Mouse (Mus musculus) bone marrow macrophage, adult 2 months (primary cell): ENCODE results near the gene Gm5475. TPM values are rescaled to one million over a fixed set of nuclear protein-coding genes. Genes with fewer than 3 reads are reported as not detected.

Experiments used
- H3K27ac ChIP-seq: 2 replicates; pipeline ENCODE4 v1.5.1; 2012; ENCODE audit warnings: low read depth, low read length; ENCODE audit not compliant: insufficient read depth
- H3K4me1 ChIP-seq: 2 replicates; pipeline ENCODE4 v1.6.1; 2012; ENCODE audit warnings: low read length; ENCODE audit not compliant: control insufficient read depth, insufficient read depth
- H3K4me3 ChIP-seq: 2 replicates; pipeline ENCODE4 v1.5.1; 2012; ENCODE audit warnings: mild to moderate bottlenecking, low read length, moderate library complexity; ENCODE audit not compliant: insufficient read depth
- CTCF ChIP-seq: IDR thresholded peaks from 2 replicates; pipeline ENCODE4 v1.5.1; 2012; ENCODE audit warnings: low read depth, mild to moderate bottlenecking, low read length, moderate library complexity
- POLR2A ChIP-seq: IDR thresholded peaks from 2 replicates; pipeline ENCODE4 v1.6.1; 2012; ENCODE audit warnings: mild to moderate bottlenecking, low read depth, low read length, borderline replicate concordance
- polyA plus RNA-seq: library from polyadenylated mRNA; stranded (reverse); fragments of >200 nt; gene quantifications from 2 replicates; pipeline ENCODE4 v1.2.4, GENCODE M21; 2012; ENCODE audit not compliant: missing spikeins, insufficient read depth, insufficient read length

Gm5475 gene
- polyA plus RNA-seq, 1 experiment: not detected

DNA sequence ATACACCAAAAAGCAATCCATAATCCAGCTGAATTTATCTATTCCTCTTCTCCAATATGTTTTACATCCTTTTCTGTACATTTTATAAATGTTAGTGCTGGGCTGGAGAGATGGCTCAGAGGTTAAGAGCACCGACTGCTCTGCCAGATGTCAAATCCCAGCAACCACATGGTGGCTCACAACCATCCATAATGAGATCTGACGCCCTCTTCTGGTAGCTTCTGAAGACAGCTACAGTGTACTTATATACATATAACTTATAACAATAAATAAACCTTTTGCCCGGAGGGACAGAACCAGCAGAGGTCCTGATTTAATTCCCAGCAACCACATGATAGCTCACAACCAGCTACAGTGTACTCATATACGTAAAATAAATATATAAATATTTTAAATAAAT is 26.6 kb downstream of the Gm5475 start:
- H3K27ac ChIP-seq: peak overlapping the region; percentile 97; the same call in 1 of the 2 replicates

DNA sequence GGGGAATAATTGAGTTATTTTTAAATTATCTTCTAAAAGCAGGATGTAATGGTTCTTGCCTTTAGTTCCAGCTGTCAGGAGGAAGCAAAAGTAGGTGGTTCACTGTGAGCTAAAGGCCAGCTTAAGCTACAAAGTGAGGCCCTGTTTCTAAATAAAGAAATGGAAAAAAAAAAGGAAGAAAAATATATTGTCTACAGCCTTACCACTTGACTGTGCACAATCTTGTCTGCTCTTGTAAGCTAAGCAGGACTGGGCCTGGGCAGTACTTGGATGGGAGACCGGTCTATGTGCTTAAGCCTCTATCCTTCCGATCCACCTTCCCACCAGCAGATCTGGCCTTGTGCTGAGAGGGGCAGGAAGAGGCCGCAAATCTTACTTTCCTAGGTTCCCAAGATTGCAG is 27.5 kb downstream of the Gm5475 start:
- no peak for TF ChIP-seq CTCF
- no peak for TF ChIP-seq POLR2A
- Histone ChIP-seq H3K4me3 (no peak overlapping the region; the same call in 1 of the 2 replicates), H3K27ac (peak overlapping the region; percentile 97)

More for the DNA sequence above, 26.6 kb downstream of the Gm5475 start:
- H3K4me1 ChIP-seq: peaks cover 31% of the 10 kb centered on the region
- no peak overlapping the region for H3K4me3 ChIP-seq
- TF ChIP-seq POLR2A: no peak
- TF ChIP-seq CTCF: no peak

DNA sequence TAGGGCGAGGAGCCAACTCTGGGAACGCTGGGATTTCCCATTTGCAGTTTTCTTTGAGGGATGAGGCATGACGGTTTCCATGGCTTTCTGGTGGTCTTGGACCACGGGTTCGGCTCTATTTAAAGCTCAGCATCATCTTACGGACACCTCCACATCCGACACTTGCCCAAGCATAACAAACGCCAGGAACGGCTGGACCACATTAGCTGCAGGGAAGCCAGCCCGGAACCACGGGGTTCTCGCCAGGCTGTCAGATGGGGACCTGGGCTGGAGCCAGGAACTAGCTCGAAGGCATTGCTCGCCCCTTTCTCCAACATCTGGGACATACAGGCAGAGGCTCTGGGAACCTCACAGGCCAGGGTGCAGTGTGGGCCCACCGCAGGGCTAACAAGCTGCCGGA is 29.3 kb downstream of the Gm5475 start:
- H3K27ac ChIP-seq: no peak overlapping the region
- peaks cover 26% of the 10 kb centered on the region for H3K4me1 ChIP-seq
- TF ChIP-seq POLR2A (no peak), CTCF (no peak)
- H3K4me3 ChIP-seq: no peak overlapping the region

More for the DNA sequence above, 27.5 kb downstream of the Gm5475 start:
- peaks cover 26% of the 10 kb centered on the region for H3K4me1 ChIP-seq

DNA sequence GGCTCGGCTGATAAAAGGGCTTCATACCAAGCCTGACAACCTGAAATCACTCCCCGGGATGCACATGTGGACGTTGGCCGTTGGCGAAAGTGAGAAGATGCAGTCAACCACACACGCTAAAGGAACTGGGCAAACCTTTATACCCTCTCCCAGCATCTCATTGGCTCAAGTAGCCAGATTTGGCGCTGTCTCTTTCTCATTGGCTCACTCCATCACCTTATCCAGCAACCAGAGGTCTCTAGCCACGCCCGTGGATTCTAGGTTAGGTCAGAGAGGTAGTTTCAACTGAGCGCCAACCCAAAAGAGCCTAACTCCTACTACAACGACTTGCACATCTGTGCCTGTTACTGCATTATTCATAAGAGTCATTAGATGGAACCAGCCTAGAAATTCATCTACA is 30.5 kb downstream of the Gm5475 start:
- peaks cover 21% of the 10 kb centered on the region for H3K4me1 ChIP-seq
- no peak overlapping the region for H3K27ac ChIP-seq
- TF ChIP-seq CTCF (no peak), POLR2A (no peak)
- no peak overlapping the region for H3K4me3 ChIP-seq

DNA sequence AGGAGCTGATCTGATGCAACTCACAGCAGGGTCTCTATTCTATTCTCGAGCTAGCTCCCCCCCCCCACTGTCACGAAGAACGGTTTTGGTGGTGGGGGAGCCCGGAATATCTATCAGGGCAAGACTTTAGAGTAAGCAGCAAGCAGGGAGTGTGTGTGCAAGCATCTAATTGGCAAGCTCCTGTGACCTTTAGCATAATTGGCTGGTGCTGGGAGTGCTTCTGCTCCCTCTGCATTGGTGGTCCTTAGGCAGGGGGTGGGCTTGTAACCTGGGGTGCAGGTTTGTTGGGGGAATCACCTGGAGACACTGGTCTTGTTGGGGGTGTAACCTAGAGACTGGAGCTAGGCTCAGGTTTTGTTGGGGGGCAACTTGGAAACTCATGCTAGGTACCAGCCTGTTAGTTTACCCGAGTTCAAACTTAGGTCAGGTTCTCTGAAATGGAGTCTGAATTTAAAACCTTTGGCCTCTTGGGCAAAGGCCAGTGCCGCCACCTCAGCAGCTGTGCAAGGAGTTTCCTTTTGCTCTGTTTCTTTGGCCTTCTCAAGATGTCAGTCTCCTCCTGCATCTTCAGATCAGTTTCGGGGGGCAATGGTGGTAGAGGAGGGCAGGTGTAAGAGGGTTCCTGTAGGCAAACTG is 34.5 kb downstream of the Gm5475 start:
- Histone ChIP-seq H3K4me1 (peaks cover 9% of the 10 kb centered on the region), H3K4me3 (no peak overlapping the region), H3K27ac (no peak overlapping the region)
- no peak for TF ChIP-seq CTCF

DNA sequence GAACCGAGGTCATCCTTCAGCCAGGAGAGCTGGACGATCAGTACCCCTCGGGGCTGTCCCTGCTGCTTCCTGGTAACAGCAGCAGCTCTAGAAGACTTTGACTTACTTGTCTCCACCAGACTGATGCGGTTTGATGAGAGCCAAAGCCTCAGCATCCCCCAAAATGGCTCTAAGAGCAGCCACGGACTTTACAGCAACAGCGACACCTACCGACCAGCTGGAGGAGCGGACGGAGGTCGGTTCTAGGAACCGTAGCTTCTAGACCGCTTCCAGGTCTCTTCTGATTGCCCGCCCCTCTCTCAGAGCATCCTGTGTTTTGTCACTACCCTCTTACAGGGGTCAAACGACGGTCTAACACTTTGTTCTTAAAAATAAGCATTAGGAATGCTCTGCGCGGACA is 35.4 kb downstream of the Gm5475 start:
- peak overlapping the region; percentile 13; the same call in 1 of the 2 replicates for H3K4me3 ChIP-seq
- TF ChIP-seq POLR2A (no peak), CTCF (peak; percentile 94)
- peaks cover 15% of the 10 kb centered on the region for H3K4me1 ChIP-seq
- H3K27ac ChIP-seq: no peak overlapping the region

DNA sequence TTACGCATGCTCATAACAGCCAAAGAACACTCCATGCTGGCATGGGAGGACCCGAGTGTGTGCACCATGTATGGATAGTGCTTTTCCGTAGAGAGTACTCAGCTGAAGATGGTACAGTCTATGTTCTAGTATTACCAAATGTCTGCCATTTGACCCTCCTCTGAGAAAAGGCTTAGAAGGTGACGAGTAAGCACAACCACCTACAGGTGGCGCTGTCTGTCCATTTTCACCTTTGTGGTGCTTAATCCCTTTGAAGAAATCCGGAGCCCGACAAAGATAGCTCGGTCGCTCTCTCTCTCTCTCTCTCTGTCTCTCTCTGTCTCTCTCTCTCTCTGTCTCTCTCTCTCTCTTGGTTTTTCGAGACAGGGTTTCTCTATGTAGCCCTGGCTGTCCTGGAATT is 36.1 kb downstream of the Gm5475 start:
- TF ChIP-seq CTCF: no peak
- TF ChIP-seq POLR2A: no peak
- peaks cover 22% of the 10 kb centered on the region for H3K4me1 ChIP-seq
- no peak overlapping the region for H3K4me3 ChIP-seq
- no peak overlapping the region for H3K27ac ChIP-seq

DNA sequence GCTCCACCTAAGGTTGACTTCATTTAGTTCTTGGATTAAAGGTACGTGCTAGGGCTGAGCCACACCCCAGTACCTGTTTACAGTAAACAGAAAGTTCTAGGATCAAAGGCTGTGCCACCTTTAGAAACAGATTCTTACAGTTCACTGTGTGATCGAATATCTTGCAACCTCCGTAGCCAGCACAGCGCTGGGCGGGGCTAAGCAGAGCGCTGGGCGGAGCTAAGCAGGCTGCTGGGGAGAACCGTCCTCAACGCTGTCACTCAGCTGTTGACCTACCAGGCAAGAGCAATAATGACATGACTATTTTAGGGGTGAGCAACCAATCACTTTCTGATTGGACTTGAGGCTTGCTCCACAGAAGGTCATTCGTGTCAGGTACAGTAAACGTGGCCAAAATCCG is 39.0 kb downstream of the Gm5475 start:
- H3K4me3 ChIP-seq: no peak overlapping the region
- H3K4me1 ChIP-seq: peaks cover 22% of the 10 kb centered on the region
- H3K27ac ChIP-seq: peak overlapping the region; percentile 84
- TF ChIP-seq POLR2A: no peak
- TF ChIP-seq CTCF: no peak

DNA sequence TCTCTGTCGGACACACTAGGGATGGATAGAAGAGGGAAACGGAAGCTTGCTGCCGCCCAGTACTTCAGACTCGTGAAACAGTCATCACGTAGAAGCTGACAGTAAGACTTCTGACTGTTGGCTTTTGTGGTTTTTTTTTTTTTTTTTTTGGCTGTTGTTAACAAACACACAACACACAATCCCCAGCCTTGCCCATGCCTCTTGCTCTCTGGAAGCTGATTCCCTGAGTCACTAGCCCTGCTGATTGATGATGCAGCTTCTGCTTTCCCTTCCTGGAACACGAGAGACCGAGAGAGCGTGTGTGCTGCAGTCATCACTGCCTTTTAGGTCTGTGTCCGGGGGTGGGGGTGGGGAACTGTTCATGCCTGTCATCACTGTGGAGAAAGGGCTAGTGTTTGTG is 39.7 kb downstream of the Gm5475 start:
- no peak for TF ChIP-seq POLR2A
- TF ChIP-seq CTCF: no peak
- H3K27ac ChIP-seq: peak overlapping the region; percentile 84
- H3K4me1 ChIP-seq: peaks cover 22% of the 10 kb centered on the region
- H3K4me3 ChIP-seq: no peak overlapping the region

DNA sequence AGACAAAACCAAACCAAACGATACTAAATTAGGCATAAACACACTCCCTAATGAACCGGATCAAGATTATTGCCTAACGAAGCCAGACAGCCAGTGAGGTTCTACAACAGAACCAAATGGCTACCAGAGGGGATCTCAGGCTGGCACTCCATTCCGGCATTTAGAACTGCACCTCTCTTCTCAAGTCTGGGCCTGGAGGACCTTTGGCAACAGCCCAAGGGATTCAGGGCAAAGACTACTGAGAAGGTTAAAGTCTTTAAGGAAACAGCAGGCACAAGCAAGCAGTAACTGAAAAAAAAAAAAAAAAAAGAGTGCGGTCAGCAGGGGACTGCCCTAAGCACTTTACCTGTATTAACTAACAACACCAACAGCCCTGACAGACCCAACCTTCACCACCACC is 40.1 kb downstream of the Gm5475 start:
- TF ChIP-seq CTCF (no peak), POLR2A (no peak)
- H3K27ac ChIP-seq: peak overlapping the region; percentile 84
- H3K4me3 ChIP-seq: no peak overlapping the region
- H3K4me1 ChIP-seq: peaks cover 22% of the 10 kb centered on the region
